Mouse (Mus musculus) CD4-positive, CD25-positive, alpha-beta regulatory T cell, adult 9 weeks (primary cell): ENCODE measurements around the gene Fhl1. TPM values are rescaled to one million over a fixed set of nuclear protein-coding genes. Genes with fewer than 3 reads are reported as not detected.

ENCODE experiments used
- polyA plus RNA-seq: library from polyadenylated mRNA; unstranded; fragments of 100-300 nt; shearing (Covaris generic); gene quantifications from one replicate; pipeline ENCODE4 v1.2.1, GENCODE M21; 2017

Fhl1 gene
- polyA plus RNA-seq, result not detected

GRCm38 (mm10) chrX:56731306-56732201 is at the start of gene Fhl1:
Gene Fhl1 (plus strand): TSS chrX:56731787.

DNA sequence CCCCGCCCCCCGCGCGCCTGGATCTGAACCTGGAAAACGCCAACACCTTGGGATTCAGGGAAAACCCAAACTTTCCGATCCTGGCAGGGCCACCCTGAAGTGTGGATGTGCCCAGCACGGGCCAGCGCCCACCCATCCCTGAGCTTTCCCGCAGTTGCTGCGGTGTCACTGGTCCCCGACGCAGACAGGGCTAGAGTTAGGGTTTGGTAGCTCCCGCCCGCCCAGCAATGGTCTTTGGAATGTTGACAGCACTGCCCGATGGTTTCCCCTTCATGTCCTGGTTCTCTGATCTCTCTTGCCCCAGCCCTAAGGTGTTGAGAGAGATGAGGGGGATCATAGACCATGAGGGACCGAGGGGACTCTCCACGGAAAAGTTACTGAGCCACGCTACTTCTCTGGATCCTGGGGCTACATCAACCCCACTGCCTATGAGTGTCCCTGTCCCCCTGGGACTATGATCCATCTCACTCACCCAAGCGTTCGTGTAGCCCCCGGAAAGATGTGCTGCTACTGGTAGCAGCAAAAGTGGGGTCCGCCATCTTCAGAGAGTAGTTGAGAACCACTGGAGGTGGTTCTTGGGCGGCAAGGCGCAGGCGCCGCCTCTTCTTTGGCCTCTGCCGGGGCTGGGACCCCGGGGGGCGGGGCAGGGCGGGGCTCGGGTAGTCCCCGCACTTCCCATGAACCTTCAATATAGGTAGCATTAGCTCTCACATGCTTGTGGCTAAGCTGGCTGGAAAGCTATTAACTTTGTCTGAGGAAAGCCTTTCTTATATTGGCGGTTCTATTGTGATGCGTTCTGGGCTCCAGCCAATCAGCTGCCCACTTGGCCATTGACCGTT is 90.4 kb downstream of the Fhl1 start, which contains the start of gene Map7d3:
Gene Map7d3 (minus strand): TSS at position 562 of the 839 bp plus-strand sequence.

Other genes with a start within 250 kb of the Fhl1 start
- gene Gm10477, start 207.0 kb upstream of the Fhl1 start, polyA plus RNA-seq, result not detected
- not detected for gene Gm648, start 182.2 kb upstream of the Fhl1 start, polyA plus RNA-seq
- gene Mmgt1, start 133.7 kb upstream of the Fhl1 start, polyA plus RNA-seq, result 11.0 TPM
- gene Slc9a6, start 122.0 kb upstream of the Fhl1 start, polyA plus RNA-seq, result 15.8 TPM
- 0.50 TPM for gene Map7d3, start 90.5 kb downstream of the Fhl1 start, polyA plus RNA-seq
- gene Adgrg4, start 138.4 kb downstream of the Fhl1 start, polyA plus RNA-seq, result not detected